Mouse (Mus musculus): ENCODE data around the gene Prss23. TPM values are rescaled to one million over a fixed set of nuclear protein-coding genes. Genes with fewer than 3 reads are reported as not detected.

Prss23 gene
- polyA plus RNA-seq, 1 experiment = 21.8 TPM

GRCm38 (mm10) chr7:89554068-89554467, 27.1 kb upstream of the Prss23 start:
- no peak for TF ChIP-seq CTCF (IDR thresholded peaks at IDR 0.05; ENCODE audit: borderline replicate concordance, extremely low read depth, insufficient read depth, insufficient read length)
- no peak for TF ChIP-seq POLR2A (IDR thresholded peaks at IDR 0.05; ENCODE audit: borderline replicate concordance, extremely low read depth, insufficient read depth, insufficient read length, poor library complexity, severe bottlenecking)
- no peak for DNase-seq (ENCODE audit: low read depth)

GRCm38 (mm10) chr7:89540976-89541375, 14.0 kb upstream of the Prss23 start:
- TF ChIP-seq CTCF (IDR thresholded peaks at IDR 0.05; ENCODE audit: borderline replicate concordance, extremely low read depth, insufficient read depth, insufficient read length) = no peak
- TF ChIP-seq POLR2A (IDR thresholded peaks at IDR 0.05; ENCODE audit: borderline replicate concordance, extremely low read depth, insufficient read depth, insufficient read length, poor library complexity, severe bottlenecking) = no peak
- DNase-seq (ENCODE audit: low read depth) = no peak

- no peak for DNase-seq (ENCODE audit: low read depth)
- TF ChIP-seq POLR2A (IDR thresholded peaks at IDR 0.05; ENCODE audit: borderline replicate concordance, extremely low read depth, insufficient read depth, insufficient read length, poor library complexity, severe bottlenecking) = no peak
- TF ChIP-seq CTCF (IDR thresholded peaks at IDR 0.05; ENCODE audit: borderline replicate concordance, extremely low read depth, insufficient read depth, insufficient read length) = no peak
Measured at GRCm38 (mm10) chr7:89539391-89539790, 12.4 kb upstream of the Prss23 start.

GRCm38 (mm10) chr7:89527430-89527856, 456 bp upstream of the Prss23 start:
- DNase-seq (ENCODE audit: low read depth) = no peak
- TF ChIP-seq POLR2A (IDR thresholded peaks at IDR 0.05; ENCODE audit: borderline replicate concordance, extremely low read depth, insufficient read depth, insufficient read length, poor library complexity, severe bottlenecking) (no peak), CTCF (IDR thresholded peaks at IDR 0.05; ENCODE audit: borderline replicate concordance, extremely low read depth, insufficient read depth, insufficient read length) (no peak)

GRCm38 (mm10) chr7:89523816-89524215, 3.2 kb downstream of the Prss23 start:
- TF ChIP-seq CTCF (IDR thresholded peaks at IDR 0.05; ENCODE audit: borderline replicate concordance, extremely low read depth, insufficient read depth, insufficient read length) = no peak
- TF ChIP-seq POLR2A (IDR thresholded peaks at IDR 0.05; ENCODE audit: borderline replicate concordance, extremely low read depth, insufficient read depth, insufficient read length, poor library complexity, severe bottlenecking) = no peak
- DNase-seq (ENCODE audit: low read depth) = no peak

DNA sequence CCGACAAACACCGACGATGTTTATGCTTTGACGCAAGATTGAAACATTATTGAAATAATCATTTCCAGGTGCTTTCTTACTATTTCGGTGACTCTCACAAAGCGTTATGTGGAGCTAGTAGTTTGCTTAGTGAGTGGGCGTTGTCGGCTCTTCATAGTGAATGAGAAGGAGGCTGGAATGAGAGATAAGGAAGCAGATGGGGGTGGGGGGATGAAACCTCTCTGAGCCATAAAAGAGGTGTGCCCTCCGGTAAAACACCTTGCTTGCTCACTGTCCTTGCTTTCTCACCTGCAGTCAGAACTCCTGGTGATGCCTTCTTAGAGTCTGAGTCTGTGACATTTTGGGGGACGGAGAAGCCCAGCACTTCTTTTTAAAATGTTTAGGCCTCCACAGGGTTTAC, 4.8 kb downstream of the Prss23 start:
- TF ChIP-seq POLR2A (IDR thresholded peaks at IDR 0.05; ENCODE audit: borderline replicate concordance, extremely low read depth, insufficient read depth, insufficient read length, poor library complexity, severe bottlenecking) (no peak), CTCF (IDR thresholded peaks at IDR 0.05; ENCODE audit: borderline replicate concordance, extremely low read depth, insufficient read depth, insufficient read length) (no peak)
- DNase-seq (ENCODE audit: low read depth) = no peak

DNA sequence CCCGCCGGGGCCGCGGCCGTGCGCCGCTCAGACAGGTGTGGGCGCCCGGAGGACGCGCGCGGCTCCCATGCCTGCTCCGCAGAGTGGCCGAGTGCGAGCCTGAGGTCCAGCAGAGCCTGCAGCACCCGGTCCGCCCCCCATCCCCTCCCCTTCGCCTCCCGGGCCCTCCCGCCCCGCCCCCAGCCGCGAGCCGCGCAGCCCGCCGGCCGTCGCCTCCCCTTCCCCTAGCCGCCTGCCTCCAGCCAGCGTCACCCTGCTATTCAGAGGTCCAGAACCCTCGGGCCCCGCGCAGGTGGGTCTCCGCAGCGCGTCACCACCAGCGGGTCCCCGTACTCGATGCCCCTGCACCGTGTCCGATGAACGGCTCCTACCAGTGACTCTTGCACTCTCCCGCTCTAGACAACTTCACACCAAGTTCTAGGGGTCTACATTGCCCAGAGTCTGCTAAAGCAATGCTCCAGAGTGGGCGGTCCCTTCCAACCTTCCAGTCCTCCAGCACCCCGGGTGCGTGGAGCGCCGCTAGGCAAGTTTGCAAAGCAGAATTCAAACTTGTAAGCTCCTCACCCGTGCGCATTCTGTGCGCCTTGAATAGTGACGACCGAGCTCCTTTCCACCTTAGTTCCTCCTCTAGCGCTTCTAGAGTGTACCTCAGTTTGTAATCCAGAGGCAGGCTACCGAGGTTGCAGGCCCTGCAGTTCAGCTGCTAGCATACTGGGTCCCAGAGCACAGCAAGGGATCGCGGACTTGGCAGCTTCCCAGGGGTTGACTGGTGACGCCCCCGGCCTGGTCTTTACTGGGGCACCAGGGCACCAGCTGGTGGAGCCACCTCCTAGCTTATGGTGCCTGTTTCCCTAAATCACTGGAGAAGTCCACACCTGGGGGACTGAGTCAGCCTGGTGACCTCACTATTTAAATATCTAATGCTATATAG, 9.3 kb downstream of the Prss23 start:
- peak; percentile 70 for DNase-seq (ENCODE audit: low read depth)
- no peak for TF ChIP-seq POLR2A (IDR thresholded peaks at IDR 0.05; ENCODE audit: borderline replicate concordance, extremely low read depth, insufficient read depth, insufficient read length, poor library complexity, severe bottlenecking)
- TF ChIP-seq CTCF (IDR thresholded peaks at IDR 0.05; ENCODE audit: borderline replicate concordance, extremely low read depth, insufficient read depth, insufficient read length) = no peak

DNA sequence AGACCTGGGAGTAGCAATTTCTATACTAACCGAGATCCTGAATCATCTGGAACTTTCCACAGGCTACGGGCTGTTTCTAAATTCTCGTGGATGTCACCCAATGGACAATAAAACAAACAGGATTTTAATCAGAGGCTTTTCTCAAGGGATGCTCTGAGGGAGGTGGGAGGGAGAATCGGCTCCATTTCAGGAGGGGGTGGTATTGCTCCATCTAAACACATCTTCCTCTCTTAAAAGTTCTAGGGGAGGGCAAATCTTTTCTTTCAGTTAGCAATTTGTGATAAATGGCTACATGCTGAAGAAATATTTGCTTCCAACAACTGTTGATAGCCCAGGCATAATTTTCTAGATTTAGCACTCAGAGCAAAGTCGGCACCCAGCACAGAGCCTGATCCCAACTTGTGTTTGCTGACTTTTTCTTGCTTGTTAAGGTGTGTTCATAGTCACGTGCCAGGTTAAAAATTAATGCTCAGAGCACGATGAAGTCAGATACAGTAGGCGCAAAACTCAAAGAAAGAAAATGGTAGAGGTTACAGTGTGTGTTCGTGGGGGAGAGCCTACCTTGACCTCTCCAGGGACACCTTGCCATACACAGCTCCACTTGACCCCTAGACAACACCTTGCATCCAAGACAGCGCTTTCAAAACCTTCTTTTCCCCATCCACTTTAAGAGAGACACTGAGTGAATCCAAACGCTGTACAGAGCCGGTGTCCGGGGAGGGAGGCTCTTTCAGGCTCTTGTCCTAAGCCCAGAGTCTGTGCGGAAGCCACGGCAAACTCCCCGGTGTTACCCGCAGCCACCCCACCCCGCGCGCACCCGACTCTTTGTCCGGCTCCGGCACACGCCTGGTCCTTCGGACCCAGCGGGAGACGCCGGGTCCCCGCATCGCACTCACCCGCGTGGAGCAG, 10.2 kb downstream of the Prss23 start:
- DNase-seq (ENCODE audit: low read depth) = no peak
- no peak for TF ChIP-seq CTCF (IDR thresholded peaks at IDR 0.05; ENCODE audit: borderline replicate concordance, extremely low read depth, insufficient read depth, insufficient read length)
- no peak for TF ChIP-seq POLR2A (IDR thresholded peaks at IDR 0.05; ENCODE audit: borderline replicate concordance, extremely low read depth, insufficient read depth, insufficient read length, poor library complexity, severe bottlenecking)

- DNase-seq (ENCODE audit: low read depth) = peak; percentile 74
Measured at GRCm38 (mm10) chr7:89511921-89512514, 15.0 kb downstream of the Prss23 start.

GRCm38 (mm10) chr7:89508672-89509071, 18.3 kb downstream of the Prss23 start:
- no peak for TF ChIP-seq CTCF (IDR thresholded peaks at IDR 0.05; ENCODE audit: borderline replicate concordance, extremely low read depth, insufficient read depth, insufficient read length)
- TF ChIP-seq POLR2A (IDR thresholded peaks at IDR 0.05; ENCODE audit: borderline replicate concordance, extremely low read depth, insufficient read depth, insufficient read length, poor library complexity, severe bottlenecking) = no peak
- DNase-seq (ENCODE audit: low read depth) = peak; percentile 82

More at GRCm38 (mm10) chr7:89511921-89512514, 15.0 kb downstream of the Prss23 start:
- no peak for TF ChIP-seq CTCF (IDR thresholded peaks at IDR 0.05; ENCODE audit: borderline replicate concordance, extremely low read depth, insufficient read depth, insufficient read length)
- TF ChIP-seq POLR2A (IDR thresholded peaks at IDR 0.05; ENCODE audit: borderline replicate concordance, extremely low read depth, insufficient read depth, insufficient read length, poor library complexity, severe bottlenecking) = no peak
